Comparison of ENCODE assay signal across 9 mouse cellular contexts in genomic region chr19:5195417-5196035, GRCm38 (mm10).
DNase-seq lines count a peak whose midpoint lies in the region; ATAC-seq and TF ChIP-seq lines count a peak whose summit lies in the region.
"Had no signal": no experiment of that assay in that cellular context is flagged by ENCODE, and none has a peak within 500 bp of the region (broad histone marks: within the 10 kb centered on the region; RNA-seq: fewer than 3 reads in every experiment).

No protein-coding gene starts in this region.

- H3K27me3 ChIP-seq in embryonic facial prominence, embryonic 11.5 days (ENCODE audit: control insufficient read depth, insufficient read depth, low read length), result no peaks in the 10 kb centered on the region
- no peaks in the 10 kb centered on the region for H3K27me3 ChIP-seq in lung, postnatal 0 days (replicated peaks; ENCODE audit: insufficient read depth, low read length)

- DNase-seq in gastrocnemius, adult 18-20 months (ENCODE audit: low spot score), result peak; percentile 51
- DNase-seq in gastrocnemius, postnatal 36 days, result no peak
- peak; percentile 63 to 67 for DNase-seq in B cell, adult 2 months
- peak; percentile 61 for DNase-seq in adrenal gland, postnatal 14 days
- peak; percentile 71 for DNase-seq in embryonic facial prominence, embryonic 11.5 days (ENCODE audit: low spot score)
- DNase-seq in kidney, adult 9 months, result peak; percentile 84
- peak; percentile 87 for DNase-seq in lung, postnatal 0 days (ENCODE audit: low spot score)
- peak; percentile 5 to 65 for DNase-seq in thymus, postnatal 10 days (ENCODE audit: low spot score in 2 of 2)

- 60% methylated on average over 7 of the region's 7 CpGs for WGBS in embryonic facial prominence, embryonic 11.5 days
- 49% methylated on average over 7 of the region's 7 CpGs for WGBS in lung, postnatal 0 days

- TF ChIP-seq EP300 in lung, postnatal 0 days (IDR thresholded peaks at IDR 0.05), result no peak

- no peaks in the 10 kb centered on the region for H3K36me3 ChIP-seq in embryonic facial prominence, embryonic 11.5 days (replicated peaks; ENCODE audit: control insufficient read depth, insufficient read depth, low read depth, low read length)
- no peaks in the 10 kb centered on the region for H3K36me3 ChIP-seq in lung, postnatal 0 days (ENCODE audit: insufficient read depth, low read length)

- H3K9me3 ChIP-seq in embryonic facial prominence, embryonic 11.5 days (replicated peaks; ENCODE audit: control insufficient read depth, low read length), result no peaks in the 10 kb centered on the region
- no peaks in the 10 kb centered on the region for H3K9me3 ChIP-seq in lung, postnatal 0 days (ENCODE audit: low read length)

- no peak overlapping the region for H3K4me2 ChIP-seq in embryonic facial prominence, embryonic 11.5 days (ENCODE audit: low read depth, low read length)
- H3K4me2 ChIP-seq in lung, postnatal 0 days (replicated peaks; ENCODE audit: low read depth, low read length), result no peak overlapping the region

- H3K27ac ChIP-seq in embryonic facial prominence, embryonic 11.5 days (replicated peaks; ENCODE audit: low read depth, low read length), result no peak overlapping the region
- H3K27ac ChIP-seq in lung, postnatal 0 days (ENCODE audit: low read length), result no peak overlapping the region
- H3K27ac ChIP-seq: macrophage had no signal

- no peak overlapping the region for H3K4me3 ChIP-seq in embryonic facial prominence, embryonic 11.5 days (ENCODE audit: low read depth, low read length)
- no peak overlapping the region for H3K4me3 ChIP-seq in lung, postnatal 0 days (ENCODE audit: low read depth, low read length)

- no peaks in the 10 kb centered on the region for H3K4me1 ChIP-seq in embryonic facial prominence, embryonic 11.5 days (ENCODE audit: control insufficient read depth, insufficient read depth, low read length)
- no peaks in the 10 kb centered on the region for H3K4me1 ChIP-seq in lung, postnatal 0 days (ENCODE audit: insufficient read depth, low read depth, low read length)

- no peak for ATAC-seq in embryonic facial prominence, embryonic 11.5 days (replicated peaks; ENCODE audit: insufficient number of reproducible peaks, low FRiP score, low TSS enrichment, low read depth)
- ATAC-seq in lung, postnatal 0 days, result peak; percentile 52

- no peak overlapping the region for H3K9ac ChIP-seq in embryonic facial prominence, embryonic 11.5 days (replicated peaks; ENCODE audit: low read length)
- H3K9ac ChIP-seq in lung, postnatal 0 days (replicated peaks; ENCODE audit: low read depth), result no peak overlapping the region

- intact Hi-C loops in gastrocnemius, postnatal 36 days (cut with DNase I), result loop anchor here (5.0 kb wide), 1 partner anchor 77 kb away; the partner anchor contains the start of gene Pacs1

- TF ChIP-seq CTCF in lung, postnatal 0 days (IDR thresholded peaks at IDR 0.05), result peak; percentile 81

Comparison
In these comparisons a context has a peak if more than half of its experiments do, and no peak if none do; other contexts are left out.
1. DNase-seq: peak in gastrocnemius, adult 18-20 months (single experiment), B cell, adult 2 months (2 of 2), adrenal gland, postnatal 14 days (single experiment), embryonic facial prominence, embryonic 11.5 days (single experiment), kidney, adult 9 months (single experiment), lung, postnatal 0 days (single experiment) and thymus, postnatal 10 days (2 of 2); none in gastrocnemius, postnatal 36 days (0 of 2).